Mouse (Mus musculus) embryonic facial prominence, embryonic 12.5 days (tissue): ENCODE data around the gene Lingo1. TPM values are rescaled to one million over a fixed set of nuclear protein-coding genes. Genes with fewer than 3 reads are reported as not detected.

ENCODE experiments used
- ATAC-seq: fragments of 200-750 bp; cut with Nextera tagmentation; 2 replicates; pipeline ENCODE4 v1.8.0; 2017; ENCODE audit not compliant: insufficient number of reproducible peaks, insufficient read depth, low FRiP score, low TSS enrichment
- H3K27ac ChIP-seq: fragments of 300-500 bp; sonication (generic); 2 replicates; pipeline ENCODE4 v1.5.1; 2016; ENCODE audit warnings: mild to moderate bottlenecking
- H3K27me3 ChIP-seq: fragments of 300-500 bp; sonication (generic); 2 replicates; pipeline ENCODE4 v1.6.1; 2016; ENCODE audit warnings: mild to moderate bottlenecking, moderate library complexity
- H3K36me3 ChIP-seq: fragments of 300-500 bp; sonication (generic); 2 replicates; pipeline ENCODE4 v1.6.1; 2016; ENCODE audit warnings: mild to moderate bottlenecking
- H3K4me1 ChIP-seq: fragments of 300-500 bp; sonication (generic); 2 replicates; pipeline ENCODE4 v1.6.1; 2016
- H3K4me2 ChIP-seq: fragments of 300-500 bp; sonication (generic); replicated peaks from 2 replicates; pipeline ENCODE4 v1.6.1; 2016; ENCODE audit warnings: mild to moderate bottlenecking, moderate library complexity
- H3K4me3 ChIP-seq: fragments of 300-500 bp; sonication (generic); 2 replicates; pipeline ENCODE4 v1.5.1; 2016; ENCODE audit warnings: mild to moderate bottlenecking
- H3K9ac ChIP-seq: fragments of 300-500 bp; sonication (generic); 2 replicates; pipeline ENCODE4 v1.6.1; 2016; ENCODE audit warnings: mild to moderate bottlenecking, moderate library complexity
- H3K9me3 ChIP-seq: fragments of 300-500 bp; sonication (generic); 2 replicates; pipeline ENCODE4 v1.6.1; 2016; ENCODE audit warnings: mild to moderate bottlenecking, moderate library complexity
- WGBS: fragments of 180-500 bp; shearing (Covaris S2); methylation state at CpG from one replicate; pipeline ENCODE4 v1.1.7; 2016; 5-methylcytosine and 5-hydroxymethylcytosine counted together
- polyA plus RNA-seq: library from polyadenylated mRNA; unstranded; fragments of >200 nt; fragmentation: Nextera tagmentation; extraction: Ambion mirVana; gene quantifications from 2 replicates; pipeline ENCODE4 v1.2.1, GENCODE M21; 2016

The Lingo1 gene
- polyA plus RNA-seq, 1 experiment from 2014 or later = 6.8 TPM

GRCm38 (mm10) chr9:56774231-56774630 lies 22.0 kb downstream of the Lingo1 start:
- ATAC-seq = no peak
- Histone ChIP-seq H3K4me3 (no peak overlapping the region), H3K9me3 (no peaks in the 10 kb centered on the region), H3K4me2 (no peak overlapping the region), H3K27ac (no peak overlapping the region), H3K36me3 (no peaks in the 10 kb centered on the region), H3K4me1 (peaks cover 3% of the 10 kb centered on the region; the same call in 1 of the 2 replicates), H3K27me3 (no peaks in the 10 kb centered on the region), H3K9ac (no peak overlapping the region)
- 40% methylated on average over 6 of the region's 6 CpGs for WGBS

DNA sequence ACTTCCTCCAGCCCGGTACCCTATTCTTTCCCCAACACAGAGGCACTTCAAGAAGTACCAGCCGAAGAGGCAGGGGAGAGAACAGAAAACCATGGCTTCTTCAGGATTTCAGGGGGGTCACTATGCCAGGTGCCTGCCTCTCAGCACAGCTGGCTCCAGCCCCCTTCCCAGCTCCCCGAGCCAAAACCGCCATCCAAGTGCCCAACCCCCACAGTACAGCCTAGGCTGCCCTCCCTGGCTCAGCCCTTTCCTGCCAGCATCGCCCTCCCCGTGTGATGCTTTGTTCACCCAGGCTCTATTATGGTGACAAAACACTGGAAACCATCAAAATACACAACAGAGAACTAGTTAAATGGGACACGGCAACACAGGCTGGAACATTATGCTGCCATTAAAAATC lies 22.6 kb downstream of the Lingo1 start:
- Histone ChIP-seq H3K27me3 (no peaks in the 10 kb centered on the region), H3K9ac (no peak overlapping the region), H3K4me3 (no peak overlapping the region), H3K27ac (no peak overlapping the region), H3K36me3 (no peaks in the 10 kb centered on the region), H3K4me2 (no peak overlapping the region), H3K4me1 (peaks cover 3% of the 10 kb centered on the region; the same call in 1 of the 2 replicates), H3K9me3 (no peaks in the 10 kb centered on the region)
- WGBS = 79% methylated on average over 7 of the region's 7 CpGs
- no peak for ATAC-seq

DNA sequence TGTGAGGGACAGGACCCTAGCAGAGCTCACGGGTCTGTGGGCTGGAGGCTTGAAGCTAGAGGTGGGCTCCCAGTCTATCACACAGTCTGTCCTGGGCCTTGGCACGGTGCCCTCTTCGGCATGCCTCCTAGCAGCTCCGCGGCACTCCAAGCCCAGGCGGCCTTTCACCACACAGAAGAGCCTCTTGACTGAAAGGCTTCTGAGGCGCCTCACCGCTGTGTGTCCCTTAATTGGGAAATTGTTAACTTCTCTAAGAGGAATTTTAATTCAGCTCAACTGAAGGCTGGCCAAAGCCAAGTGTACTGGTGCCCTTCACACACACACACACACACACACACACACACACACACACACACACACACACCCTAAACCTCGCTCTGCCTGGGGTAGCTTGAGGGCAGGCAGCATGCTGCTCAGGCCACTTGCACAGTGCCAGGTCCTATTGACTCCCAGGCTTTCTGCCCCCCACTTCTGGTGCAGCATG lies 28.6 kb downstream of the Lingo1 start:
- ATAC-seq = no peak
- no peak overlapping the region for H3K27ac ChIP-seq
- no peak overlapping the region for H3K9ac ChIP-seq

DNA sequence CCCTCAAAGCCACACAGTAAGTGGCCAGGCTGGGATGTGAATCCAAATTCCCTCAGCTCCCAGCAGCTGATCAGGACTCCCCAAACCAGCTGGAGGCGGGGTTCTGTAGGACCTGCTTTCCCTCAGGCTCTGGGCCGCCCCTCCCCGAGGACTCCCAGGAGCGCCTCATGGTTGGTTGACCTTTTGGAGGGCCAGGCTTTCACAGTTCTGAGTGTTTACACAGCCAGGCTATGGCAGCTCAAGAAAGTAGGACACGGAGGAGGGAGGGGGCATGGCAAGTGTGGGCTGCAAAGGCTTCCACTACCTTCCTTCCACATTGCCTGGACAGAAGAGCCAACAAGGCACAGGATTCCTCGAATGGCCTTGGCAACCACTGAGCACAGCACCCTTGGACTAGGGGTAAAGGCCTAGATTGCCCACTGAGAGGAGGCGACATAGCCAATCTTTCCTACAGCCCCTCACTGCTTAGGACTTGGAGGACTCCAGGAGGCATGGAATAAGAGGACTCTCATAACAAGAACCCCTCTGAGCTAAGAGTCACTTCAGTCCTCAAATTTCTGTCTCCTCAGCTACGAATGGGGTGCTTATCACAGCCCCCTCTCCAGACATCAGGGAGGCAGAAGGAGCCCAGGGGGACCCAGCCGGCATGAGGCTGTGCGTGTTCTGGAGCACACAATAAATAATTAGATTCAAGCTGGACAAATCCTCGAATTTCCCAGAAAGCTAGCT lies 29.5 kb downstream of the Lingo1 start:
- Histone ChIP-seq H3K36me3 (no peaks in the 10 kb centered on the region), H3K9me3 (no peaks in the 10 kb centered on the region)

More for the DNA sequence above, 28.6 kb downstream of the Lingo1 start:
- Histone ChIP-seq H3K4me1 (no peaks in the 10 kb centered on the region; the same call in 1 of the 2 replicates), H3K27me3 (no peaks in the 10 kb centered on the region), H3K9me3 (no peaks in the 10 kb centered on the region), H3K36me3 (no peaks in the 10 kb centered on the region), H3K4me3 (no peak overlapping the region), H3K4me2 (no peak overlapping the region)
- WGBS = 74% methylated on average over 9 of the region's 9 CpGs

GRCm38 (mm10) chr9:56762106-56762562 lies 34.1 kb downstream of the Lingo1 start:
- WGBS = 78% methylated on average over 9 of the region's 9 CpGs
- no peaks in the 10 kb centered on the region for H3K36me3 ChIP-seq
- ATAC-seq = no peak

More for the DNA sequence above, 29.5 kb downstream of the Lingo1 start:
- no peak for ATAC-seq
- Histone ChIP-seq H3K4me1 (no peaks in the 10 kb centered on the region; the same call in 1 of the 2 replicates), H3K9ac (no peak overlapping the region), H3K4me3 (no peak overlapping the region), H3K4me2 (no peak overlapping the region), H3K27me3 (no peaks in the 10 kb centered on the region), H3K27ac (no peak overlapping the region)
- 53% methylated on average over 11 of the region's 11 CpGs for WGBS

DNA sequence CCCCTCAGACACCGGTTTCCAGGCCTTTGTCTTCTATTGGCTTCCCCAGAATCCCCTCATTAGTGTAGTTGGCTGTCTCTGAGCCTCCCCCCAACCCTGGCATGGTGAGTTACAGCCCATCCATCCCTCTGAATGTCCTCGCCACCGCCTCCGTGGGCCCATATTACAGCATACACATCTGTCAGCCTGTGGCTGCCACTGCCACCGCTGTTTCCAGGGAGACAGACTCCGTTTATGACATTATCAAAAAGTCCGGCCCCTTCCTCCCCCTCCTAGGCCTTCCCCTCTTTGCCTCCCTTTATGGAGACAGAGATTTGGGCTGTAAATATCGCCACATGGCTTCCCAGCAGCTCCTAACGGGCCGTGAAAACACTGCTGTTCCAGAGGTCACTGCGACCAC lies 38.5 kb downstream of the Lingo1 start:
- H3K4me1 ChIP-seq = no peaks in the 10 kb centered on the region; the same call in 1 of the 2 replicates
- H3K27me3 ChIP-seq = no peaks in the 10 kb centered on the region
- H3K27ac ChIP-seq = no peak overlapping the region
- no peaks in the 10 kb centered on the region for H3K9me3 ChIP-seq
- ATAC-seq = no peak
- no peaks in the 10 kb centered on the region for H3K36me3 ChIP-seq
- H3K9ac ChIP-seq = no peak overlapping the region
- H3K4me3 ChIP-seq = no peak overlapping the region
- WGBS = 51% methylated on average over 11 of the region's 11 CpGs
- H3K4me2 ChIP-seq = no peak overlapping the region

More at GRCm38 (mm10) chr9:56762106-56762562, 34.1 kb downstream of the Lingo1 start:
- no peaks in the 10 kb centered on the region; the same call in 1 of the 2 replicates for H3K4me1 ChIP-seq
- H3K4me2 ChIP-seq = no peak overlapping the region
- H3K27me3 ChIP-seq = no peaks in the 10 kb centered on the region
- no peak overlapping the region for H3K9ac ChIP-seq
- no peak overlapping the region for H3K27ac ChIP-seq
- H3K9me3 ChIP-seq = no peaks in the 10 kb centered on the region
- H3K4me3 ChIP-seq = no peak overlapping the region

- Histone ChIP-seq H3K9ac (no peak overlapping the region), H3K4me3 (no peak overlapping the region), H3K9me3 (no peaks in the 10 kb centered on the region), H3K4me1 (no peaks in the 10 kb centered on the region; the same call in 1 of the 2 replicates), H3K27me3 (no peaks in the 10 kb centered on the region), H3K27ac (no peak overlapping the region), H3K4me2 (no peak overlapping the region), H3K36me3 (no peaks in the 10 kb centered on the region)
- WGBS = 79% methylated on average over 5 of the region's 5 CpGs
- no peak for ATAC-seq
Observed at GRCm38 (mm10) chr9:56755119-56755518, 41.1 kb downstream of the Lingo1 start.

GRCm38 (mm10) chr9:56753386-56753785 lies 42.9 kb downstream of the Lingo1 start:
- Histone ChIP-seq H3K4me3 (no peak overlapping the region), H3K36me3 (no peaks in the 10 kb centered on the region), H3K9me3 (no peaks in the 10 kb centered on the region), H3K4me2 (no peak overlapping the region), H3K4me1 (no peaks in the 10 kb centered on the region; the same call in 1 of the 2 replicates), H3K27ac (no peak overlapping the region), H3K27me3 (no peaks in the 10 kb centered on the region), H3K9ac (no peak overlapping the region)
- ATAC-seq = no peak
- 72% methylated on average over 6 of the region's 6 CpGs for WGBS

DNA sequence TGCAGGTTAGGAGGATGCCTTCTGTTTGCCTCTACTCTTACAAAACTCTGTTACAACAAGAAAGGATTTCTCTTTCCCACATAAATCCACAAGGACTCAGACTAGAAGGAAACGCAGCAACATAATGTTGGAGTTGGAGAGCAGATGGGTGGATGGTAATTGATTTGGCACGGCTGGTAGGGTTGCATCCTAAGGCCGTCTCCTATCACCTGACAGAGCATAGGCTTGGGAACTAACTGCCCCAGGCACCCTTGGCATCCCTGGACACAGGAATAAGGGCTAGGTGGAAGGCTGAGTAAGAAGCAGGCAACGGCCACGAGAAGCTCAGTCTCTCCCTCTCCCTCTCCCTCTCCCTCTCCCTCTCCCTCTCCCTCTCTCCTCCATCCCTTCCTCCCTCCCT lies 48.2 kb downstream of the Lingo1 start:
- WGBS = 41% methylated on average over 5 of the region's 5 CpGs
- no peaks in the 10 kb centered on the region for H3K4me1 ChIP-seq
- no peak overlapping the region for H3K9ac ChIP-seq
- H3K27ac ChIP-seq = no peak overlapping the region
- no peak for ATAC-seq
- H3K9me3 ChIP-seq = no peaks in the 10 kb centered on the region
- no peaks in the 10 kb centered on the region for H3K27me3 ChIP-seq
- no peaks in the 10 kb centered on the region for H3K36me3 ChIP-seq
- H3K4me3 ChIP-seq = no peak overlapping the region
- H3K4me2 ChIP-seq = no peak overlapping the region

- H3K9ac ChIP-seq = no peak overlapping the region
- no peak overlapping the region for H3K27ac ChIP-seq
- H3K4me2 ChIP-seq = no peak overlapping the region
- no peak overlapping the region for H3K4me3 ChIP-seq
- WGBS = 62% methylated on average over 4 of the region's 4 CpGs
- no peaks in the 10 kb centered on the region for H3K9me3 ChIP-seq
- H3K27me3 ChIP-seq = no peaks in the 10 kb centered on the region
- no peaks in the 10 kb centered on the region for H3K36me3 ChIP-seq
- H3K4me1 ChIP-seq = no peaks in the 10 kb centered on the region
- ATAC-seq = no peak
Observed at GRCm38 (mm10) chr9:56746926-56747294, 49.4 kb downstream of the Lingo1 start.

DNA sequence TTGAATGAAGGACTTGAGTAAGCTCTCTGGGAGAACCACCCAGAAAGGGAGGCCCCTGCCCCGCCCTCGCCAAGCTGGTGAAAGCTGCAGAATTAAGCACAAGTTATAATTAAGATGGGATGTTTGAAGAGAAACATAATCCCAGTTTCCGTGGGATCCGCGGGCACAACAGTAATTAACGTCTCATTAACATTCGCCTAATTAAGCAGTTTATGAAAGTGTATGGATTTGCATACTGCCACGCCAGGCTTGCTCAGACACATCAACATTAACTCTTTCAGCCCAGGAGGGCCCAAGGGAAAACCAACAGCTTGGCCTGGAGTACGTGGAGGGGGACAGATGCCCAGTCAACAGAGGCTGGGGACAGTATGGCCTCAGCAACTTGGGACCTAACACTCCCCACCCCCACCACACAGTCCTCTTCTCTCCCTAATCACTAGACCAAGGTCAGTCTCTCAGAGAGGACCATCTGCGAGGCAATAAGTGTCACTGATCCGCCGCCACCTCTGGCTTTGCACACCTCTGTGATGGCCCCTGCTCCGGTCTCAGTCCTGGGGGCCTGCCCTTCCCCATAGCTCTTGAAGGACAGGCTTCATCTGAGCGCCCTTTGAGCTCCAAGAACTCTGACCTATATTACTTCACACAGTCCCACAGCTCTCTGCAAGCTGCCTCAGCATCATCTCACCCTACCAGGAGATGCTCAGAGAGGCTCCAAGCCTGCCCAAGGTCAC lies 49.9 kb downstream of the Lingo1 start:
- 72% methylated on average over 14 of the region's 14 CpGs for WGBS
- no peak overlapping the region for H3K9ac ChIP-seq
- H3K4me1 ChIP-seq = no peaks in the 10 kb centered on the region
- H3K4me2 ChIP-seq = no peak overlapping the region
- H3K9me3 ChIP-seq = no peaks in the 10 kb centered on the region
- no peaks in the 10 kb centered on the region for H3K27me3 ChIP-seq
- no peaks in the 10 kb centered on the region for H3K36me3 ChIP-seq
- no peak overlapping the region for H3K4me3 ChIP-seq
- no peak for ATAC-seq
- H3K27ac ChIP-seq = no peak overlapping the region

- H3K27me3 ChIP-seq = no peaks in the 10 kb centered on the region
- no peak overlapping the region for H3K4me2 ChIP-seq
- H3K9ac ChIP-seq = no peak overlapping the region
- WGBS = 38% methylated on average over 5 of the region's 5 CpGs
- no peak for ATAC-seq
- H3K36me3 ChIP-seq = no peaks in the 10 kb centered on the region
- H3K9me3 ChIP-seq = no peaks in the 10 kb centered on the region
- H3K4me3 ChIP-seq = no peak overlapping the region
- no peak overlapping the region for H3K27ac ChIP-seq
- H3K4me1 ChIP-seq = no peaks in the 10 kb centered on the region
Observed at GRCm38 (mm10) chr9:56744369-56744768, 51.9 kb downstream of the Lingo1 start.
